Mouse (Mus musculus) testis, adult 2 months (tissue): ENCODE measurements around the gene Ermard. TPM values are rescaled to one million over a fixed set of nuclear protein-coding genes. Genes with fewer than 3 reads are reported as not detected.
"Not testable (repeated sequence)": the region's sequence is repeated elsewhere in the genome, so short reads cannot be mapped to it uniquely, and the experiment has no call there.

Experiments used
- H3K27ac ChIP-seq: fragments of 200-500 bp; 2 replicates; pipeline ENCODE4 v1.5.1; 2012; ENCODE audit warnings: low read depth, low read length; ENCODE audit not compliant: control insufficient read depth, insufficient read depth
- H3K27me3 ChIP-seq: fragments of 200-500 bp; 2 replicates; pipeline ENCODE4 v1.6.1; 2012; ENCODE audit warnings: mild to moderate bottlenecking, low read length, moderate library complexity; ENCODE audit not compliant: control insufficient read depth, insufficient read depth
- H3K36me3 ChIP-seq: fragments of 200-500 bp; 2 replicates; pipeline ENCODE4 v1.6.1; 2012; ENCODE audit warnings: mild to moderate bottlenecking, low read length; ENCODE audit not compliant: control insufficient read depth, insufficient read depth
- H3K4me1 ChIP-seq: fragments of 200-500 bp; 2 replicates; pipeline ENCODE4 v1.6.1; 2012; ENCODE audit warnings: low read length; ENCODE audit not compliant: control insufficient read depth, insufficient read depth
- H3K4me3 ChIP-seq: fragments of 200-500 bp; 2 replicates; pipeline ENCODE4 v1.5.1; 2012; ENCODE audit warnings: low read depth, mild to moderate bottlenecking, low read length, moderate library complexity, mixed read lengths; ENCODE audit not compliant: control insufficient read depth
- CTCF ChIP-seq: fragments of 200-500 bp; IDR thresholded peaks from 2 replicates; pipeline ENCODE4 v1.5.1; 2012; ENCODE audit warnings: low read depth, mild to moderate bottlenecking, inconsistent platforms, low read length, moderate library complexity; ENCODE audit not compliant: control insufficient read depth, insufficient read depth, insufficient replicate concordance
- POLR2A ChIP-seq: fragments of 200-500 bp; IDR thresholded peaks from 2 replicates; pipeline ENCODE4 v1.6.1; 2012; ENCODE audit warnings: low read depth, mild to moderate bottlenecking, inconsistent platforms, low read length, moderate library complexity; ENCODE audit not compliant: control insufficient read depth
- polyA plus RNA-seq: library from polyadenylated mRNA; depleted of rRNA; stranded (reverse); fragments of >200 nt; gene quantifications from 2 replicates; pipeline ENCODE4 v1.2.3, GENCODE M21; 2012

Gene Ermard
- polyA plus RNA-seq, 1 experiment, result 54.6 TPM

- H3K36me3 ChIP-seq, H3K4me3 ChIP-seq, H3K27ac ChIP-seq, H3K27me3 ChIP-seq, H3K4me1 ChIP-seq: not testable (repeated sequence)
Measured at GRCm38 (mm10) chr17:15025513-15025912, 15.5 kb upstream of the Ermard start.

- not testable (repeated sequence) for H3K4me1 ChIP-seq, H3K36me3 ChIP-seq, H3K4me3 ChIP-seq, H3K27me3 ChIP-seq, H3K27ac ChIP-seq
Measured at GRCm38 (mm10) chr17:15031414-15031813, 9.6 kb upstream of the Ermard start.

GRCm38 (mm10) chr17:15040455-15040854, 553 bp upstream of the Ermard start:
- H3K27ac ChIP-seq, H3K36me3 ChIP-seq, H3K27me3 ChIP-seq, H3K4me3 ChIP-seq, H3K4me1 ChIP-seq: not testable (repeated sequence)

- H3K27ac ChIP-seq, H3K4me1 ChIP-seq, H3K36me3 ChIP-seq, H3K27me3 ChIP-seq, H3K4me3 ChIP-seq: not testable (repeated sequence)
Measured at GRCm38 (mm10) chr17:15050338-15050737, 9.3 kb downstream of the Ermard start.

DNA sequence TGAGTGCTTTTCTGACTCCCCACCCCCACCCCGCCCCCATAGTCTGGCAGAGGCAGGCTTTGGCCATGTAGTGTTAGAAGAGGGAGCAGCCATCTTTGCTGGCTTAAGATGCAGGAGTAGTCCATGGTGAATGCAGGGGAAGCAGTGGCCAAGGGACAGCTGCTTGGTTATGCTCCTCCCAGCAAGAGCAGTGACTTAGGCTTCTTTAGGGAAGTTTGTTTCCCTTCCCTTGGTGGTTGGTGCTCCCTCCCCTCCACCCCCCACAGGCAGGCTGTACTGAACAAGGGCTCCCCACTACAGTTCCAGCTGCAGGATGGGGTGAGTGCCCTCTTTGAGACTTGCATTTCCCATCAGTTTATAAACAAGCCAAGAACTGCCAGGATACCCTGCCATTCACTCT, 11.8 kb downstream of the Ermard start:
- H3K27ac ChIP-seq, H3K27me3 ChIP-seq, H3K36me3 ChIP-seq, H3K4me1 ChIP-seq, H3K4me3 ChIP-seq: not testable (repeated sequence)

DNA sequence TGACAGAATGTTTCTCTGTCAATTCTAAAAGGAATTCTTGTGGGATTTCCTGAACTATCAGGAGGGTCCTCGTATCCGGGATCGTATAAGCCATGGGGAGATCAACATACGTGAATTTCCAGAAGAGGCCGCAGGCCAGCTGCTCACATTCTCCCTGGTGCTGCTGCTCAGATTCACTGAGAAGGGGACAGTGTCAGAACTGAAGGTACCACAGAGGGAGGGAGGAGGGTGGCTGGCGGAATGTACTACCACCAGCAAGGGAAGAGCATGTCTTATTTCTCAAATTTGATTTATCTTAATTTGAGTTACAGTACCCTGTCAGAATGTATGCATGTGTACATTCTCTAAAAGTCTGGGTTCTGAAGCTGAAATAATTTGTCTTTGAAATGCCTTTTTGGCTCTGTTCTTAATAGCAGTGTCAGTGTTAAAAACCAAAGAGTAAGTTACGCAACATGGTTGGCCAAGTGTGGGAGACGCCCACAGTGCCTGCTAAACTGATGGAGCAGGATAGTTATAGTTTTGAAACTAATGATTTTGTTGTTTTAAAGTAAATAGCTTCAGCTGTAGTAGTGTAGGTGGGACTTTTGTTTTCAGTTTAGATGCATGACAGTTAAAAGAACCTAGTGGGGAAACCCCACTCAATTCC, 12.3 kb downstream of the Ermard start:
- H3K27ac ChIP-seq, H3K27me3 ChIP-seq, H3K4me1 ChIP-seq, H3K4me3 ChIP-seq, H3K36me3 ChIP-seq: not testable (repeated sequence)

DNA sequence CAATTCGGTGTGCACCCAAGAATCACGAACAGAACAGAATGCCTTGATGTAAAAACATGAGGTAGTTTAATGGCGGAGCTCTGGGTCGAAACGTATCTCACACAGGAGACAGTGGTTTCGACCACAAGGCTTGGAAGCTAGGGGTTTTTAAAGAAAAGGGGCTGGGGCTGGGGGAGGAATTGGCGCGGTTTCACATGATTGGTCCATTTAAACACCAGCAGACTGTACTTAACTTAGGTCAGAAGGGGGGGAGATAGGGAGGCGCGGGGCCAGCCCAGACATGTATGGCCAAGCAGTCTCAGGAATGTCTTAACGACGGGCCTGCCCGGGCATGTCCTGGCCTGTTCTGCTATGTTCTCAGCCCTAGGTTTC, 12.8 kb downstream of the Ermard start:
- not testable (repeated sequence) for H3K4me3 ChIP-seq, H3K27ac ChIP-seq, H3K4me1 ChIP-seq, H3K27me3 ChIP-seq, H3K36me3 ChIP-seq

DNA sequence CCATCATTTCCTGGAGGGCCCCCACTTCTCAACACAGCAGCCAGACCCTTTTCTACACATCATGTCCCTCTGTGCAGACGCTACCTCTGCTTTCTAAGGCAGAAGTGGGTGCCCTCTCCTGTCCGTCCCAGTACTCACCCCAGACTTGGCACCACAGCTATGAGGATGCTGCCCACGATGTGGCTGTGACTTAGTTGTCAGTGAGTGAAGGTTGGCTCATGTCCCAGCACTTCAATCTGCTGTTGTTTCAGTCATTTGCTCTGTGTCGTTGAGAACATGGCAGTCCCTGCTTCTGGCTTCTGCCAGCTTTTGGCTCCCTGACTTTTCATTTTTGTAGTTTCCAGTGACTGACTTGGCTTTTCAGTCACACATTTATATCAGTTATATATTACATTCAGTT, 14.9 kb downstream of the Ermard start:
- Histone ChIP-seq H3K4me1 (no peaks in the 10 kb centered on the region), H3K27ac (no peak overlapping the region), H3K36me3 (peaks cover 3% of the 10 kb centered on the region), H3K4me3 (no peak overlapping the region), H3K27me3 (no peaks in the 10 kb centered on the region)
- TF ChIP-seq CTCF (no peak), POLR2A (no peak)

- Histone ChIP-seq H3K36me3 (peaks cover 4% of the 10 kb centered on the region), H3K4me3 (no peak overlapping the region), H3K4me1 (no peaks in the 10 kb centered on the region), H3K27ac (no peak overlapping the region), H3K27me3 (no peaks in the 10 kb centered on the region)
- no peak for TF ChIP-seq POLR2A
- TF ChIP-seq CTCF, result no peak
Measured at GRCm38 (mm10) chr17:15058161-15058591, 17.2 kb downstream of the Ermard start.
